Mouse (Mus musculus) ES-Bruce4 (cell line): ENCODE results near the gene Tpra1.

Experiments
- CTCF ChIP-seq: IDR thresholded peaks from one replicate; pipeline ENCODE4 v1.8.1; 2011; ENCODE audit warnings: low read depth, low read length
- POLR2A ChIP-seq: IDR thresholded peaks from one replicate; pipeline ENCODE4 v1.8.1; 2011; ENCODE audit warnings: low read length; ENCODE audit not compliant: insufficient read depth

DNA sequence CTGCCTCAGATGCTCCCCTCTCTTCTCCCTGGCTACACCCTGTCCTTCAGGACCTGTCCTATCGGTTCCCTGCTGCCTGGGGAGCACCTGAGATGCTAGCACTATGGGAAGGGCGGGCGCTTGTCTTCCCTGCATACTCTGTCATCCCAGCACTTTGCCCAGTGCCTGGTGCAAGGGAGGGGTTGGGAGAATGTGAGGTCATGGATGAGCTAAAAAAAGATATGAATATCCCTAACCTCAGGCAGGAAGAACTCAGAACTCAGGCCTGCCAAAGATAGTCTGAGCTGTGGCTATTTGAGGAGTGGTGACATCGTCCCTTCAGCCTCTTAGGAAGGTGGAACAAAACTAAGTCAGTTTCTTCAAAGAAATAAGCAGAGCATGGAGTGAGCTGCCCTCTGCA is 39.6 kb downstream of the Tpra1 start:
- no peak for TF ChIP-seq CTCF
- no peak for TF ChIP-seq POLR2A
